Mouse (Mus musculus) layer of hippocampus, adult 9-10 months (tissue): Measurements from ENCODE around the gene Rreb1.

Experiments used
- DNase-seq: peaks from one replicate; pipeline ENCODE4 v3.0.0; 2022; ENCODE audit warnings: low spot score

Rreb1 gene

DNA sequence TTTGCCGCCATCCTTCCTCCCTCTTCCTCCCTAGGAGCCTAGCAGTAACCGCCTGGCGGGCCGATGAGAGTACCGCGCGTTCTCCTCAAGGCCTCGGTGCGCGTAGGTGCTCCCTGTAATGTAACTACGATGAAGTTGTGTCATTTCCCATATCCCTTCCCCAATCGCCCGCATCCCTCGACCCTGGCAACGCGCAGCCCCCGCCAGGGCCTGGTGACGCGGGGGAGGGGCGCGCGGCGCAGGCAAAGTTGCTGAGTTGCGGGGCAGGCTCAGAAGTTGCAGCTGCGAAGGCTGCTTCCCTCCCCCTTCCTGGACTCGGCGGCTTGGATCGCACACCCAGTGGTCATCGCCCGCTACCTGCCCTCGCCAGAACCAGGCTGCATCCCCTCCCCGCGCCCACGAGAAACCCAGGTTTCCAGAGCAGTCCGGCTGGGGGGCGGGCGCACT, at the start of gene Rreb1:
TSS of gene Rreb1 (plus strand) at position 254 of the 447 bp plus-strand sequence.
- DNase-seq, result no peak

- DNase-seq, result no peak
Observed at GRCm38 (mm10) chr13:37728551-37728950, 49.6 kb upstream of the Rreb1 start.

DNA sequence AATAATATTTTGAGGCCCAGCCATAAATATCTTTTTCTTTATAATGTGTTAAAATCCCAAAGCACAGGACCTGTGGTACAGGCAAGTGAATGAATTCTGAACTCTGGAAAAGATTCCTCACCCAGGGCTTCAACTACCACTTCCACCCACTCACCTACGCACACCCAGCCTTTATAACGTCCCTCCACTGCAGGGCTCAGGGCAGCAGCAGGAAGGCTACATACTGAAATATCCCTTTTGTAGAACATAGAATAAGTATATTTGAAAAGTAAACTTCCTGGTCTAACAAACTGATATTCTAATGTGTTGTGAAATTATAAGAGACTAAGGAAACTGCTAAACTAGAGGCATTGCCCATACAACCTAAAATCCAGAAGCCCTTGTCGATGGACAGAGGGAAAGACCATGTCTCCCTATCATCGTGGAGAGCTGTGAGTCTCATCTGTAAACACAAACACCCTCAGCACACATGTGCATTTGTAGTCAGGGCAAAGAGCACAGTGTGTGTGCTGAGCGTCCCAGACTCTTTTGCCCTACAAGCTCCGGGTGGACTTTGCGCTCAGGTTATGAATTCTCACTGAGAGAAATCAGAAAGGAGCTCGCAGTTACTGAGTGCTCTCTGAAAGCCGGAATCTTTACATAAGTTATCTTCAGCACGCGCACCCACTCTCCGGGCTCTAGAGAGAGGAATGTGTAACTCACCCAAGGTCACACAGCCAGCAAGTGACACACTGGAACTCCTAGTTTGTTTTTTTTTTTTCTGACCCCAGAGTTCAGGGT, 46.1 kb upstream of the Rreb1 start:
- no peak for DNase-seq

GRCm38 (mm10) chr13:37734501-37734900, 43.7 kb upstream of the Rreb1 start:
- DNase-seq, result no peak

DNA sequence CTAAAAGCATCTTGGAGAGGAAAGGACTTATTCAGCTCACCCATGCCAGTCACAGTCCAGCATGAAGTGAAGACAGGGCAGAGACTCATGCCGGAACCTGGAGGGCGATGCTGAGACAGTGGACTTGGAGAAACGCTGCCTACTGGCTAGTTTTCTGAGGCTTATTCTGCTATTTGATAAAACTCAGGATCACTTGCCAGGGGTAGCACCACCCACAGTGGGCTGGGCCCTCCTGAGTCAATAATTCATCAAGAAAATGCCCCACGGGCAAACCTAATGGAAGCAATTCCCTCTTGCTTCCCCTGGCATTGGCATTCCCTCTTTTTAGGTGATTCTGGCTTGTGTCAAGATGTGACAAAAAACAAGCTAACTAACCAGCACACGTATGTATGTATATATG, 38.1 kb upstream of the Rreb1 start:
- no peak for DNase-seq

DNA sequence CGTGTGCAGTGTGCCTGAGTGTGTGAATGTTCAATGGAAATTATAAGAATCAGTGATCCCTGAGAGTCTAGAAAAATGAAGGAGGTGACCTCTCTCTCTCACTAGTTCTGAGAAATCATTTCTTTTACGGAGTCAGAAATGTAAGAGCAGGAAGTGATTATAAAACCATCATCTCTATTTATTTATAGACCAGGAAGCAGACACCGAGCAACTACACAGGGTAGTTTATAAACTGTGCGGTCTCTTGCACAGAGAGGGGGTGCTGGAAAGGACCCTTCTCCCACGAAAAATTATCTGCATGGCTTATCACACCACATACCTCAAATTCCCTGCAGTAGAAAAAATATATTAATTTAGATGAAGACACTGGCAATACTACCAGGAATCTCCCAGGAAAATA, 37.4 kb upstream of the Rreb1 start:
- DNase-seq, result no peak

- no peak for DNase-seq
Observed at GRCm38 (mm10) chr13:37742248-37742647, 36.0 kb upstream of the Rreb1 start.

DNA sequence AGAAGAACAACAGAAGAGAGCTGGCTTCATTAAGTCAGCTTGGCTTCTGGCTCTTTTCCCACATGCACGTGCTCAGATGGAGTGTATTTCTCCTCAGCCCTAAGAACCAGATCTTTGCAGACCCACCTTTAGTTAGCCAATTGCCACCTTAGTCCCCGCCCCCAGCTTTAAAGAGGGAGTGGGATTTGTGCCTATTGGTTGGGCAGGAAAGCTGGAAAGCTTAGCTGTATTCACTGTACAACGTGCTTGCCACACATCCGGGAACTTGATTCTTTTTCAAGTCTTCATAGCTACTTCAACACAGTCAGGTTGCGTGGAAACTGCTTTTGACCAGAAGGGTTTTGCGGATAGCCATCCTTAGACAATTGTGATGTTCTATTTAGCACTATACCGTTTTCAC, 30.7 kb upstream of the Rreb1 start:
- DNase-seq, result no peak

DNA sequence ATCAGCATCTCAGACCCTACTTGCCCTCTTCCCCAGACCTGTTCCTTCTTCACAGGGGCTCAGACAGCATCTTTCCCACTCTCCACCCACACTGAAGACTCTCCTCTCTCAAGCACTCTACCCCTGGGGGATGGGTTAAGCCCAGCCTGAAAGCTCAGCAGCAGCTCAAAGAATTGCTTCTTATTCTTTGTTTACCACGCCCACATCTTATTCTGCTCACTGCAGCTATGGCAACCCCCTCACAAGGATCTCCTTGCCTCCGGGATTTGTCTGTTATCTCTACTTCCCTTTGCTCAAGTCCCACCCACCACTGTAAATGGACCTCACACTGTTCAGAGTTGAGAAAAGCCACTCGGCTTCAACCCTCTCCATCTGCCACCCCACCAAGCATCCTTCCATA, 28.7 kb upstream of the Rreb1 start:
- no peak for DNase-seq

DNA sequence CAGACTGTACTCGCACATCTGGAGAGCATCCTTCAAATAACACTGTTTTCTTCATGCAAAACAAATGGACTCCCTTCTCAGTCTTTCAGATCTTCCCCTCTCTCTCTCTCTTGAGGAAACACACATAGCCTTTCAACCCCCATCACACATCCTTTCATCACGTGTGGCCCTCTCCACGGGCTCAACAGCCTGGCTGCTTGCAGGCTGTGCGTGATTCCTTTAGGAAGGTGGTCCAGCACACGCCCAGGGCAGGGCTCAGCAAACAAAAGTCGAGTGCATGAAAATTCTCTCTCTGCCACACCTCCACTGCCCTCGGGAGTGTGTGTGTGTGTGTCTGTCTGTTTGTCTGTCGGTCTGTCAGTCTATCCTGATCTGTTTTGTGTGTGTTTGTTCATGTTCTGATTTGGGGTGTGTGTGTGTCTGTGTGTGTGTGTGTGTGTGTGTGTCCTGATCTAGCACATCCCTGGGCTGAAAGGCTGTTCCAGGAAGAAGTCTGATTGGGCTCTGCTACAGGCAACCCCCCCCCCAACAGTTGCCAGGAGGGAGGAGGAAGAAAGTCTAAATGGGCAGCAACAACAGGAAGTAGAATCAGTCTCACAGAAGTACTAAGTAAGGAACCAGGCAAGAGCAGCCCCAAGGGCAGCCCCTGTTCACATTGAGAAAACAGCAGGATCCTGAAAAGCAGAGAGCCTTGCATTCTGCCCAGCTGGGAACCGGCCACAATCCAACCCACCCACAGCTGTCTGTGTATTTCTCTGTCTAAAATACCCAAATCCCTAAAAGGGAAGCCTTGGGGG, 26.8 kb upstream of the Rreb1 start:
- no peak for DNase-seq

DNA sequence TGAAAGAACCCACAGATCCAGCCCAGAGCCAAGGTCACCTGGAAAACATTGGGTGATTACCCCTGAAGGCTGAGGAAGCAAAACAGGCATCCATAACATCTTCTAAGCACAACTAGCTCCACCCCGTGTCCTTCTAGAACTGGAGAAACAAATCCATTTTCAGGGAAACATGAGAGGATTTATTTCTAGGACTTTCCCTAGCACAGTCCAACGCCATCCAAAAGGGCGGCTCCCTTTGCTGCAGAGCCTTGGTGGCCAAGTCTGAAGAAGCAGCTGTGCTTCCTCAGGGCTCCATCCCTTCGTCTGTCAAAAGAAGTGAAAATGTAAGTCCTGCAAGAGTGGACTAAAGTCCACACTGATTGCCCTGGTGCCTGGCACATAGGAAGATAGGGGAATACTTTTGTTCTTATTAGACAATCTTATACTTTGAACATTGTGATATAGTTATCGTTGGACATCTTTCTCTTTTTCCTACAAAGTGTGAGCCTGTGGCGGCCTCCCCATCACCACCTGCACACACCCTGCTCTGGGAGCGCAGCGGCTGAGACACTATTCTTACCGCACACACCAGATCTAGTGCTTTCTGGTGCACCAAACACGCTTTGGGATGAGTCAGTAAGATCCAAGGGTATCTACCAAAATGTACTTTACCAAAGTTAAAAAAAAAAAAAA, 18.7 kb upstream of the Rreb1 start:
- DNase-seq, result no peak

- no peak for DNase-seq
Observed at GRCm38 (mm10) chr13:37760013-37760342, 18.2 kb upstream of the Rreb1 start.

GRCm38 (mm10) chr13:37760373-37760772, 17.8 kb upstream of the Rreb1 start:
- DNase-seq, result no peak

DNA sequence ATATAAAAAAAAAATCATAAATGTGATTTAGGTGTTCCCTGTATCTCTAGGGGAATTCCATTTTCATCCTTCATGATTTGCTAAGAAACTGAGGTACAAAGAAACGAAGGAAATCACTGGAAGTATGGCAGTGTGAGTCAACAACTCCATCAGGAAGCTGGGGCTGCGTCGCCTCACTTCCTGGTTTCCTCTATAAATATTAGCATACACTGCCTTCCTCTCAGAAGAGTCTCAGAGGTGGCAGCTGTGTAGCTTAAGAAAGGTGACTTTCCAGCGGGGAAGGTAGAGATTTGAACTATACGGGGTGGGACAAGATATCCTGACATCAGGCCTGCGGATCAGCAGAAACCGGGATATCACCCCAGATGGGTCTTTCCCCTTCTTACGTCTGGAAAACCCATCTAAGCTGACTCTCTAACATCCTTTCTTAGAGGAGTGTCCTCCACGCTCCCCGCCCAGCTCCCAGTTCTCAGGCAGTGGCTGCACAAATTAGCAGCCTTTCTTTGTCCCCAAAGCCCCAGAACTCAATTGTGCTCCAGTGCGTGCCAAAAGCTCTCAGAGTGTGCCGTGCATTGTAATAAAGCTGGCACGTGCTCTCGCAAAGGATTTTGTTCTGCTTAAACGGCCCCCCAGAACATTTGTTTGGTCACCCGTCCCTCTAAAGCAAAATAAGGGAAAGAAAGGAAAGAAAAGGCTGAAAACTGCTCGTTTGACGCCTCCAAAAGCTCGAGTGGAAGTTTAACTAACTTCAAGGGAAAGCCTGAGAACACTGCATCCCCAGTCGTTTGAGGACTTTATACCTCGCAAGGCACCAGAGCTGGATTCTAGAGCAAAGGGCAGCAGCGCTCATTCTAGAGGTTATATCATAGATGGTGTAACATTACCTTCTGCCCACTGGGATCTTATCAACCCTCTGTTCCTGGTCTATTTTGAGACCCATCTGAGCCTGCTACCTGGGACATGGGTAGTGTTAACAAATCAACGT, 17.0 kb upstream of the Rreb1 start:
- DNase-seq, result no peak

- DNase-seq, result no peak
Observed at GRCm38 (mm10) chr13:37763800-37764407, 14.3 kb upstream of the Rreb1 start.

DNA sequence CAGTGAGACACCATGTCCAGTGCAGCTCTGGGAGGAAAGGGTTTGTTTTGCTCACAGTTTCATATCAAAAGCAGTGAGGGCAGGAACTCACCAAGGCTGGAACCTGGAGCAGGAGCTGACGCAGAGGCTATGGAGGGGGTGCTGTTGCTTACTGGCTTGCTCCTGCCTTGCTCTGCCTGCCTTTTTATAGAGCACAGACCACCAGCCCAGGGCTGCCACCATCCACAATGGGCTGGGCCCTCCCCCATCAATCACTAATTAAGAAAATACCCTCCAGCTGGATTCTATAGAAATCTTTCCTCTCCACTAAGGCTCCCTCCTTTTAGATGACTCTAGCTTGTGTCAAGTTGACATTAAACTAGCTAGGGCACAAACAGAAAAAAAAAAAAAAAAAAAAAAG, 8.4 kb upstream of the Rreb1 start:
- DNase-seq, result no peak

DNA sequence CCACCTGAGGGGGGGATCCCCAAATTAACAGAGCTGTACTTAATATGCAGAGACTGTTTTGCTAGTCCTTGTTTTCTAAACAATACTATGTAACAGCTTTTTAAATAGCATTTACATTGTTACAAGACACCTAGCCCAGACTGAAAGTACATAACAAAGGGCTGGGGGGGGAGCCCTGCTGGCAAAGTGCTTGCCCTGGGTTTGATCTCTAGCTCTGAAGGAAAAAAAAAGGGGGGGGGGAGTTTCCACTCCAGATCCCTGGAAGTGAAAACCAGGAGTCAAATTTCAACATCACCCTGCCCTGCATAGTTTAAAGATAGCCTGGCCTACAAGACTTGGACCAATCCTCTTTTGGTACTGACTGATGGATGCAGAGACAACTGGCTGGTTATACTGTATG, 4.7 kb upstream of the Rreb1 start:
- no peak for DNase-seq

DNA sequence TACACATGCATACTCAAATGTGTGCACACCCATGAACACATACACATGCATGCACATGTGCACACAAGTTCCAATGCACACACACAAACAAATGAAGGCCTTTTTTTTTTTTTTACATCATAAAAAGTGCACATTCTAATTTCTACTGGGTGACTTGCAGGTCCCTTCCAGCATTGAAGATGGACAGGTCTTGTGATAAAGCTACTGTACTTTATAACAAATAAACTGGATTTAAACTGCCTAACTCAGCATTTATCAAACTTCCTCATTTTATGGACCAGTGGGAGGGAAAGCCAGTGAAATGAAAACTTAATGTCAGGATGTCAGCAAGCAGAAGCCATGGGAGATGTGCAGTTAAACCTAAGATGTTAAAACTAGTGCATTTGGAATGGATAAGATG, 1.5 kb upstream of the Rreb1 start:
- no peak for DNase-seq

- no peak for DNase-seq
Observed at GRCm38 (mm10) chr13:37777351-37778146, 651 bp upstream of the Rreb1 start.

- DNase-seq, result no peak
Observed at GRCm38 (mm10) chr13:37778594-37779231, 513 bp downstream of the Rreb1 start.
